Mouse (Mus musculus) ES-E14 (cell line): ENCODE measurements around the gene Adgrl3. TPM values are rescaled to one million over a fixed set of nuclear protein-coding genes. Genes with fewer than 3 reads are reported as not detected.

ENCODE experiments used
- DNase-seq: peaks from one replicate; pipeline ENCODE4 v3.0.0-alpha.2; 2013; ENCODE audit warnings: low read depth, low spot score
- H3K27ac ChIP-seq: 2 replicates; pipeline ENCODE4 v1.5.1; 2012; ENCODE audit warnings: low read depth, mild to moderate bottlenecking, low read length, moderate library complexity, mixed read lengths; ENCODE audit not compliant: poor library complexity, insufficient read depth, severe bottlenecking
- H3K36me3 ChIP-seq: 2 replicates; pipeline ENCODE4 v1.6.1; 2012; ENCODE audit warnings: mild to moderate bottlenecking, low read length, moderate library complexity, mixed read lengths; ENCODE audit not compliant: control insufficient read depth, poor library complexity, insufficient read depth, severe bottlenecking
- H3K4me1 ChIP-seq, 2 experiments: fragments of 150-350 bp in 1 of 2; sonication (generic) in 1 of 2; 2 replicates each; pipeline ENCODE4 v1.6.1; 2012; ENCODE audit warnings: low read length in 2 of 2, mild to moderate bottlenecking in 1 of 2, mixed read lengths in 1 of 2; ENCODE audit not compliant: control insufficient read depth in 2 of 2, insufficient read depth in 2 of 2, poor library complexity in 1 of 2
- H3K4me3 ChIP-seq, 2 experiments: fragments of 150-350 bp in 1 of 2; sonication (generic) in 1 of 2; 2 replicates each; pipeline ENCODE4 v1.5.1; 2012; ENCODE audit warnings: low read length in 2 of 2, low read depth in 1 of 2, mild to moderate bottlenecking in 1 of 2, mixed read lengths in 1 of 2; ENCODE audit not compliant: insufficient read depth in 1 of 2, poor library complexity in 1 of 2, severe bottlenecking in 1 of 2
- H3K9ac ChIP-seq: 2 replicates; pipeline ENCODE4 v1.6.1; 2012; ENCODE audit warnings: low read depth, mild to moderate bottlenecking, low read length, mixed read lengths; ENCODE audit not compliant: poor library complexity, insufficient read depth, severe bottlenecking
- H3K9me3 ChIP-seq: fragments of 150-350 bp; sonication (generic); 2 replicates; pipeline ENCODE4 v1.6.1; 2012; ENCODE audit warnings: low read depth, mild to moderate bottlenecking, low read length; ENCODE audit not compliant: control insufficient read depth, insufficient read depth
- CHD2 ChIP-seq: IDR thresholded peaks from 2 replicates; pipeline ENCODE4 v1.6.1; 2014; ENCODE audit warnings: mild to moderate bottlenecking, low read depth, low read length, inconsistent platforms
- HCFC1 ChIP-seq: IDR thresholded peaks from 2 replicates; pipeline ENCODE4 v1.6.1; 2012; ENCODE audit warnings: low read length, inconsistent platforms, borderline replicate concordance; ENCODE audit not compliant: insufficient read depth
- MAFK ChIP-seq: IDR thresholded peaks from 2 replicates; pipeline ENCODE4 v1.6.1; 2014; ENCODE audit warnings: mild to moderate bottlenecking, low read depth, low read length, inconsistent platforms; ENCODE audit not compliant: insufficient read depth
- ZC3H11A ChIP-seq: IDR thresholded peaks from 2 replicates; pipeline ENCODE4 v1.6.1; 2012; ENCODE audit warnings: low read depth, mild to moderate bottlenecking, inconsistent platforms, low read length, borderline replicate concordance
- ZNF384 ChIP-seq: IDR thresholded peaks from 2 replicates; pipeline ENCODE4 v1.6.1; 2012; ENCODE audit warnings: low read depth, low read length, inconsistent platforms
- in situ Hi-C, 2 experiments: fragments of 600-800 bp; cut with MboI; formaldehyde crosslinking; loops; one replicate each; pipeline ENCODE4 v1.15.1; 2025; ENCODE audit warnings: low sequenced_read_pairs in 2 of 2, inconsistent platforms in 1 of 2; ENCODE audit not compliant: unreplicated experiment in 2 of 2
- total RNA-seq: library from RNA; depleted of rRNA; stranded (reverse); fragments of 300-350 nt; gene quantifications from 2 replicates; pipeline ENCODE4 v1.2.3, GENCODE M21; 2012

Gene Adgrl3
- total RNA-seq, 1 experiment = 5.4 TPM

GRCm38 (mm10) chr5:81796128-81796527 is 776.2 kb downstream of the Adgrl3 start:
- in situ Hi-C loops = no loop called here
- no peaks in the 10 kb centered on the region for H3K36me3 ChIP-seq
- H3K27ac ChIP-seq = no peak overlapping the region
- DNase-seq = no peak
- H3K9me3 ChIP-seq = no peaks in the 10 kb centered on the region
- no peak overlapping the region for H3K9ac ChIP-seq
- peaks cover 0 to 5% of the 10 kb centered on the region in 2 experiments; a peak in 1 of 4 replicates for H3K4me1 ChIP-seq
- H3K4me3 ChIP-seq = no peak overlapping the region
- TF ChIP-seq ZC3H11A = no peak
- no peak for TF ChIP-seq CHD2
- no peak for TF ChIP-seq HCFC1
- TF ChIP-seq ZNF384 = no peak
- TF ChIP-seq MAFK = peak; percentile 66

GRCm38 (mm10) chr5:81810966-81811365 is 791.0 kb downstream of the Adgrl3 start:
- in situ Hi-C loops = no loop called here
- H3K27ac ChIP-seq = no peak overlapping the region
- H3K9me3 ChIP-seq = no peaks in the 10 kb centered on the region
- H3K4me3 ChIP-seq = no peak overlapping the region
- TF ChIP-seq MAFK (no peak), CHD2 (no peak), ZC3H11A (no peak), ZNF384 (no peak), HCFC1 (no peak)
- H3K36me3 ChIP-seq = no peaks in the 10 kb centered on the region
- no peaks in the 10 kb centered on the region for H3K4me1 ChIP-seq
- H3K9ac ChIP-seq = no peak overlapping the region
- no peak for DNase-seq

- Histone ChIP-seq H3K9ac (no peak overlapping the region), H3K9me3 (no peaks in the 10 kb centered on the region), H3K4me3 (no peak overlapping the region), H3K4me1 (no peaks in the 10 kb centered on the region), H3K36me3 (no peaks in the 10 kb centered on the region), H3K27ac (no peak overlapping the region)
- in situ Hi-C loops = no loop called here
- no peak for DNase-seq
- TF ChIP-seq CHD2 (no peak), MAFK (no peak), HCFC1 (no peak), ZNF384 (no peak), ZC3H11A (no peak)
Measured at GRCm38 (mm10) chr5:81832076-81832475, 812.1 kb downstream of the Adgrl3 start.

- no peaks in the 10 kb centered on the region for H3K36me3 ChIP-seq
- H3K9me3 ChIP-seq = no peaks in the 10 kb centered on the region
- H3K27ac ChIP-seq = no peak overlapping the region
- DNase-seq = no peak
- in situ Hi-C loops = no loop called here
- H3K4me1 ChIP-seq = no peaks in the 10 kb centered on the region
- H3K4me3 ChIP-seq = no peak overlapping the region
- TF ChIP-seq HCFC1 (no peak), CHD2 (no peak), MAFK (no peak), ZNF384 (no peak), ZC3H11A (no peak)
- H3K9ac ChIP-seq = no peak overlapping the region
Measured at GRCm38 (mm10) chr5:81832679-81833078, 812.7 kb downstream of the Adgrl3 start.

- TF ChIP-seq ZC3H11A = no peak
- no peak for TF ChIP-seq ZNF384
- no peak for TF ChIP-seq CHD2
- TF ChIP-seq MAFK = no peak
- no peak for TF ChIP-seq HCFC1
- Histone ChIP-seq H3K4me1 (no peaks in the 10 kb centered on the region), H3K4me3 (no peak overlapping the region), H3K36me3 (no peaks in the 10 kb centered on the region), H3K9ac (no peak overlapping the region), H3K9me3 (no peaks in the 10 kb centered on the region), H3K27ac (no peak overlapping the region)
- in situ Hi-C loops = no loop called here
- no peak for DNase-seq
Measured at GRCm38 (mm10) chr5:81837860-81838259, 817.9 kb downstream of the Adgrl3 start.
